Mouse (Mus musculus): ENCODE measurements around the gene Egfem1. TPM values are rescaled to one million over a fixed set of nuclear protein-coding genes. Genes with fewer than 3 reads are reported as not detected.

Egfem1 gene
- total and polyA plus RNA-seq, 3 experiments = 0.04 TPM; not detected in 2

DNA sequence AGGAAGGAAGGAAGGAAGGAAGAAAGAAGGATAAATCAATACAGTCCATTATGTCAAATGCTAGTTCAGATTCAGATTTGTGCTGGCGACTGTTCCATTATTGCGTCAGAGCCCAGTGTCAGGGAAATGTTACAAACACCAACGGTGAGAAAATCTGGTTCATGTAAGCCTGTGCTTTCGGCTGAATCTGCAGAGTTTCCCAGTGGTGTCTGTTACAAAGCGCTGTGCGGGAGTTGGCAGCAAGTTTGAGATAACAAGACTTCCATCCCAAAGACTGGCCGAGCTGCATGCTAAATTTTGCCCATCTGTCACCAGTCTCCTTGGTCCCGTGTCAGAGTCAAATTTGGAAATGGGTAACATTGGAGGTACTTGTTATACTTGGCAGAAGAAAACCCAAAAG is 118.8 kb downstream of the Egfem1 start:
- no peak for TF ChIP-seq CTCF (IDR thresholded peaks at IDR 0.05)
- no peak for TF ChIP-seq POLR2A (IDR thresholded peaks at IDR 0.05; ENCODE audit: insufficient read depth, low read depth, low read length)
- TF ChIP-seq EP300 (IDR thresholded peaks at IDR 0.05; ENCODE audit: insufficient read depth, low read depth, low read length) = no peak
- Histone ChIP-seq H3K36me3 (ENCODE audit: control insufficient read depth, insufficient read depth, low read length) (no peaks in the 10 kb centered on the region), H3K27me3 (ENCODE audit: control insufficient read depth, insufficient read depth, low read length) (no peaks in the 10 kb centered on the region), H3K79me2 (replicated peaks; ENCODE audit: control insufficient read depth, insufficient read depth, low read length) (no peaks in the 10 kb centered on the region), H3K4me3 (no peak overlapping the region), H3K27ac (no peak overlapping the region), H3K4me1 (ENCODE audit: control insufficient read depth, insufficient read depth, low read length) (no peaks in the 10 kb centered on the region), H3K9ac (ENCODE audit: low read depth, low read length) (no peak overlapping the region)
- intact Hi-C loops (cut with DNase I) = no loop called here
- DNase-seq = no peak
- WGBS = 32% methylated on average over 8 of the region's 8 CpGs

DNA sequence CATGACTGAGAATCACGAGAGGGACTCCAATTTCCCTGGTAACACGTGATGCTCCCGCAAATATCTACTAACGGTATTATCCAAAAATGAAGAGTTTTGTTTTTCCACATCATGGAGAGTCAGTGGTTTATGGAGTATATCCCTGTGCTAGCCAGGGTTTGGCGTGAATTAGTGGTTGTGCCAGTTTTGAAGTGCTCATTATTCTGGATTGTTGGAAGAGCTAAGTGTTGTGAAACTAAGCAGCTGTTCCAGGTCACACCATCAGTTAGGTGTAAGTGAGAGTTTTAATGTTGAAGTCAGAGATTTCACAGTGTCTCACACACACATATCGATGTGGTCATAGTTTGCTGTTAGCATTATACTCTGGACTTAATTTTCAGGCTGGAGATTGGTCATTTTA is 120.7 kb downstream of the Egfem1 start:
- Histone ChIP-seq H3K4me3 (no peak overlapping the region), H3K9ac (ENCODE audit: low read depth, low read length) (no peak overlapping the region), H3K27ac (no peak overlapping the region), H3K4me1 (ENCODE audit: control insufficient read depth, insufficient read depth, low read length) (no peaks in the 10 kb centered on the region), H3K36me3 (ENCODE audit: control insufficient read depth, insufficient read depth, low read length) (no peaks in the 10 kb centered on the region), H3K79me2 (replicated peaks; ENCODE audit: control insufficient read depth, insufficient read depth, low read length) (no peaks in the 10 kb centered on the region), H3K27me3 (ENCODE audit: control insufficient read depth, insufficient read depth, low read length) (no peaks in the 10 kb centered on the region)
- DNase-seq = no peak
- TF ChIP-seq POLR2A (IDR thresholded peaks at IDR 0.05; ENCODE audit: insufficient read depth, low read depth, low read length) = no peak
- no peak for TF ChIP-seq EP300 (IDR thresholded peaks at IDR 0.05; ENCODE audit: insufficient read depth, low read depth, low read length)
- TF ChIP-seq CTCF (IDR thresholded peaks at IDR 0.05) = no peak
- intact Hi-C loops (cut with DNase I) = no loop called here
- 88% methylated on average over 6 of the region's 6 CpGs for WGBS

DNA sequence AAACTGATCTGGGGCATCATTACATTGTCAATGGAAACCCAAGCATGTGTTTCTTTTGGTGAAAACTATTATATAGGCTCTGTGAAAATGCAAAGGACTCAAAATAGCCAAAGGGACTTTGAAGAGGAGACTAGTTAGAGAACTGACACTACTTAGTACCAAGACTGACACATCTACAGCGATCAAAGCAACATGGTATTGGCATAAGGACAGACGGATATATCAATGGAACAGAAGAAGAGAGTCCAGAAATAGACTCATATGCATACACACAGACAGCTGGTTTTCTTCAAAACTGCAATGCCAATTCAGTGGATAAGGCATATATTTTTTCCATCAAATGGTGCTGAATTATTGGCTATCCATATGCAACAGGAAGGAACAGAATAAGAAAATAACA is 140.6 kb downstream of the Egfem1 start:
- no peaks in the 10 kb centered on the region for H3K4me1 ChIP-seq (ENCODE audit: control insufficient read depth, insufficient read depth, low read length)
- no peak for DNase-seq
- no peaks in the 10 kb centered on the region for H3K79me2 ChIP-seq (replicated peaks; ENCODE audit: control insufficient read depth, insufficient read depth, low read length)
- no peak overlapping the region for H3K9ac ChIP-seq (ENCODE audit: low read depth, low read length)
- H3K27me3 ChIP-seq (ENCODE audit: control insufficient read depth, insufficient read depth, low read length) = no peaks in the 10 kb centered on the region
- WGBS = 83% methylated on average over 2 of the region's 2 CpGs
- TF ChIP-seq EP300 (IDR thresholded peaks at IDR 0.05; ENCODE audit: insufficient read depth, low read depth, low read length) (no peak), POLR2A (IDR thresholded peaks at IDR 0.05; ENCODE audit: insufficient read depth, low read depth, low read length) (no peak), CTCF (IDR thresholded peaks at IDR 0.05) (no peak)
- H3K36me3 ChIP-seq (ENCODE audit: control insufficient read depth, insufficient read depth, low read length) = no peaks in the 10 kb centered on the region
- H3K27ac ChIP-seq = no peak overlapping the region
- intact Hi-C loops (cut with DNase I) = no loop called here
- no peak overlapping the region for H3K4me3 ChIP-seq

DNA sequence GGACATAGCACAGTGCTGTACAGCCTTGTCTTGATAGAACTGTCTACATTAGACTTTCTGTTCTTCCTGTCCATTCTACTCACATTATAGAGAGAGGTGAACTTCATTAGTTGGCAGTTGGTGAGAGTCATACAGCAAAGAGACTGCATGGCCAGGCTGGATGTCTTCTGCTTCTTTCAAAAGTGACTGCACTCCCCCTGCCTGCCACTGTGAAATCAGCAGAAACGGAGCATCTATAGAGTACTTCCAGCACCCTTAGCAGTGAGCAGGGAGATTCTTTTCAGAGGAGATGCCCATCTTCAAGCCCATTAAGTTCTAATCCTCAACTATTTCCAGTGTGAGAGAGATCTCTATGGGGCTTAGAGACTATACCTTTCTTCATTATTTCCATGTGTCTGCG is 147.9 kb downstream of the Egfem1 start:
- TF ChIP-seq CTCF (IDR thresholded peaks at IDR 0.05) = no peak
- no peak for TF ChIP-seq POLR2A (IDR thresholded peaks at IDR 0.05; ENCODE audit: insufficient read depth, low read depth, low read length)
- TF ChIP-seq EP300 (IDR thresholded peaks at IDR 0.05; ENCODE audit: insufficient read depth, low read depth, low read length) = no peak
- no peaks in the 10 kb centered on the region for H3K36me3 ChIP-seq (ENCODE audit: control insufficient read depth, insufficient read depth, low read length)
- 51% methylated on average over 2 of the region's 2 CpGs for WGBS
- H3K27me3 ChIP-seq (ENCODE audit: control insufficient read depth, insufficient read depth, low read length) = no peaks in the 10 kb centered on the region
- no peaks in the 10 kb centered on the region for H3K4me1 ChIP-seq (ENCODE audit: control insufficient read depth, insufficient read depth, low read length)
- H3K27ac ChIP-seq = no peak overlapping the region
- H3K4me3 ChIP-seq = no peak overlapping the region
- H3K79me2 ChIP-seq (replicated peaks; ENCODE audit: control insufficient read depth, insufficient read depth, low read length) = no peaks in the 10 kb centered on the region
- DNase-seq = no peak
- H3K9ac ChIP-seq (ENCODE audit: low read depth, low read length) = no peak overlapping the region
- intact Hi-C loops (cut with DNase I) = no loop called here

DNA sequence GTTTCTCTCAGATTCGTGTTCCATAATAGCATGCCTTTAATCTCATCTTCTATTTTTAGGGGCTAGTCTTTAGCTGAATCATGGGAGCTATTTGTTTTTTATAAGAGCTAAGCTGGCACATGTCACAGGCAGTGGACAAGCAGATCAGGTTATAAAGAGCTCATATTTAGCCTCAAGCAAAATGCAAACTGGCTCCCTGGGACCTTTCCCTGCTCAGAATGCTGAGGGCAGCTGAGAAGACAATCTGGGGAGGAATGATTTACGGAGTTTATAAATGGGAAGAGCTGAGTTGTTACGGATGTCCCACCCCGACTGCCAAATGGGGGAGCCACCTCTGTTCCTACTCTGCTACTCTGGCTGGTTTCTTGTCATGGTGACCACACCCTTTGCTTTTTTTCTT is 153.7 kb downstream of the Egfem1 start:
- H3K4me1 ChIP-seq (ENCODE audit: control insufficient read depth, insufficient read depth, low read length) = no peaks in the 10 kb centered on the region
- TF ChIP-seq EP300 (IDR thresholded peaks at IDR 0.05; ENCODE audit: insufficient read depth, low read depth, low read length) = no peak
- no peak for TF ChIP-seq CTCF (IDR thresholded peaks at IDR 0.05)
- TF ChIP-seq POLR2A (IDR thresholded peaks at IDR 0.05; ENCODE audit: insufficient read depth, low read depth, low read length) = no peak
- no peaks in the 10 kb centered on the region for H3K36me3 ChIP-seq (ENCODE audit: control insufficient read depth, insufficient read depth, low read length)
- no peaks in the 10 kb centered on the region for H3K79me2 ChIP-seq (replicated peaks; ENCODE audit: control insufficient read depth, insufficient read depth, low read length)
- no peak for DNase-seq
- no peak overlapping the region for H3K4me3 ChIP-seq
- H3K9ac ChIP-seq (ENCODE audit: low read depth, low read length) = no peak overlapping the region
- 67% methylated on average over 4 of the region's 4 CpGs for WGBS
- H3K27me3 ChIP-seq (ENCODE audit: control insufficient read depth, insufficient read depth, low read length) = no peaks in the 10 kb centered on the region
- H3K27ac ChIP-seq = no peak overlapping the region
- intact Hi-C loops (cut with DNase I) = no loop called here

DNA sequence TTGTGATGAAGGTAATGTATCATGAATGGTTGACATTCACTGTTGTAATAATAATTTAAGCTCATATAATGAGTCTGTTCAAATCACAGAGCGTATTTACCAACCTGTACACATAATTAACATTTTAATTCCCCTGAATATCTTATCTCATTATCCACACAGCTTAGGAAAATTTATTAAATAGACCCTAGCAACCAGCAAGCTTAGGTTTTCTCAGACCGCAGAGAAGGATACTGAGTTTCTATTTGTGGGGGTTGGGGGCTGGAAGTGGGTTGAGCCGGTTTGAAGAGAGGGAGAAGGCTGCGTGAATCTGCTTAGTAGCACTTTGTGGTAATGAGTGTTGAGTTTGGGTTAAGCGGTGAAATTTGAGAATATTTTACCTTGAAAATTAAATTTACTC is 154.7 kb downstream of the Egfem1 start:
- H3K36me3 ChIP-seq (ENCODE audit: control insufficient read depth, insufficient read depth, low read length) = no peaks in the 10 kb centered on the region
- WGBS = 81% methylated on average over 5 of the region's 5 CpGs
- DNase-seq = no peak
- TF ChIP-seq CTCF (IDR thresholded peaks at IDR 0.05) (no peak), POLR2A (IDR thresholded peaks at IDR 0.05; ENCODE audit: insufficient read depth, low read depth, low read length) (no peak), EP300 (IDR thresholded peaks at IDR 0.05; ENCODE audit: insufficient read depth, low read depth, low read length) (no peak)
- intact Hi-C loops (cut with DNase I) = no loop called here
- no peaks in the 10 kb centered on the region for H3K27me3 ChIP-seq (ENCODE audit: control insufficient read depth, insufficient read depth, low read length)
- H3K4me1 ChIP-seq (ENCODE audit: control insufficient read depth, insufficient read depth, low read length) = no peaks in the 10 kb centered on the region
- H3K4me3 ChIP-seq = no peak overlapping the region
- H3K79me2 ChIP-seq (replicated peaks; ENCODE audit: control insufficient read depth, insufficient read depth, low read length) = no peaks in the 10 kb centered on the region
- no peak overlapping the region for H3K9ac ChIP-seq (ENCODE audit: low read depth, low read length)
- H3K27ac ChIP-seq = no peak overlapping the region

Data from heart, adult 2 months (tissue).